Mouse (Mus musculus) lung, postnatal 0 days (tissue): ENCODE results near the gene Nepro.

Experiments used
- CTCF ChIP-seq: IDR thresholded peaks from 2 replicates; pipeline ENCODE4 v1.5.1; 2016; ENCODE audit warnings: antibody characterized with exemption, mild to moderate bottlenecking
- EP300 ChIP-seq: IDR thresholded peaks from 2 replicates; pipeline ENCODE4 v1.6.1; 2016; ENCODE audit warnings: antibody characterized with exemption, mild to moderate bottlenecking, control low read depth

GRCm38 (mm10) chr16:44757700-44758099, 33.6 kb downstream of the Nepro start:
- TF ChIP-seq CTCF, result no peak
- no peak for TF ChIP-seq EP300
